Mouse (Mus musculus): ENCODE data around the gene Gm17175. TPM values are rescaled to one million over a fixed set of nuclear protein-coding genes. Genes with fewer than 3 reads are reported as not detected.
"Not testable (repeated sequence)": the region's sequence is repeated elsewhere in the genome, so short reads cannot be mapped to it uniquely, and the experiment has no call there.

Gene Gm17175
- total RNA-seq (2021), result not detected
- polyA plus RNA-seq (2012; rRNA removed), result not detected in 2 replicates
- long read RNA-seq, result 0 reads

- DNase-seq, result not testable (repeated sequence)
Measured at GRCm38 (mm10) chr14:51573963-51574362, at the start of gene Gm17175. Gene Gm17175, minus strand, starts transcription at chr14:51574063.

- no peak for DNase-seq
Measured at GRCm38 (mm10) chr14:51611210-51611609, 37.3 kb upstream of the Gm17175 start, which contains the start of gene Gm17078. Gene Gm17078, minus strand, starts transcription at chr14:51611310.

- DNase-seq, result not testable (repeated sequence)
Measured at GRCm38 (mm10) chr14:51592039-51592438, 18.2 kb upstream of the Gm17175 start, which contains the start of gene Gm17174. Gene Gm17174, minus strand, starts transcription at chr14:51592139.

GRCm38 (mm10) chr14:51552490-51552889, 21.4 kb downstream of the Gm17175 start, which contains the start of gene Gm5622:
Gene Gm5622, plus strand, starts transcription at chr14:51552790.
- DNase-seq, result no peak

Other genes with a start within 250 kb of the Gm17175 start
- not detected for gene Gm7247, start 212.3 kb downstream of the Gm17175 start, total RNA-seq (2021)
- not detected in 2 replicates for gene Gm7247, start 212.3 kb downstream of the Gm17175 start, polyA plus RNA-seq (2012; rRNA removed)
- not detected for gene Vmn2r88, start 163.2 kb downstream of the Gm17175 start, total RNA-seq (2021)
- gene Vmn2r88, start 163.2 kb downstream of the Gm17175 start, polyA plus RNA-seq (2012; rRNA removed), result not detected in 2 replicates
- not detected for gene Vmn2r89, start 122.2 kb downstream of the Gm17175 start, total RNA-seq (2021)
- gene Vmn2r89, start 122.2 kb downstream of the Gm17175 start, polyA plus RNA-seq (2012; rRNA removed), result not detected in 2 replicates
- not detected for gene Gm5622, start 21.3 kb downstream of the Gm17175 start, total RNA-seq (2021)
- not detected in 2 replicates for gene Gm5622, start 21.3 kb downstream of the Gm17175 start, polyA plus RNA-seq (2012; rRNA removed)
- not detected for gene Gm17174, start 18.1 kb upstream of the Gm17175 start, total RNA-seq (2021)
- gene Gm17174, start 18.1 kb upstream of the Gm17175 start, polyA plus RNA-seq (2012; rRNA removed), result not detected in 2 replicates
- not detected for gene Gm17078, start 37.2 kb upstream of the Gm17175 start, total RNA-seq (2021)
- gene Gm17078, start 37.2 kb upstream of the Gm17175 start, polyA plus RNA-seq (2012; rRNA removed), result not detected in 2 replicates
- not detected for gene Gm4181, start 61.6 kb upstream of the Gm17175 start, total RNA-seq (2021)
- gene Gm4181, start 61.6 kb upstream of the Gm17175 start, polyA plus RNA-seq (2012; rRNA removed), result not detected in 2 replicates
- not detected for gene Gm17079, start 121.4 kb upstream of the Gm17175 start, total RNA-seq (2021)
- gene Gm17079, start 121.4 kb upstream of the Gm17175 start, polyA plus RNA-seq (2012; rRNA removed), result not detected in 2 replicates
- gene Gm5800, start 143.1 kb upstream of the Gm17175 start, total RNA-seq (2021), result not detected
- not detected in 2 replicates for gene Gm5800, start 143.1 kb upstream of the Gm17175 start, polyA plus RNA-seq (2012; rRNA removed)
- gene Ang4, start 199.5 kb upstream of the Gm17175 start, total RNA-seq (2021), result not detected
- not detected in 2 replicates for gene Ang4, start 199.5 kb upstream of the Gm17175 start, polyA plus RNA-seq (2012; rRNA removed)
- not detected for gene AY358078, start 226.0 kb upstream of the Gm17175 start, total RNA-seq (2021)
- gene AY358078, start 226.0 kb upstream of the Gm17175 start, polyA plus RNA-seq (2012; rRNA removed), result not detected in 2 replicates

Data from adrenal gland, adult 2 months (tissue).